Mouse (Mus musculus): Measurements from ENCODE around the gene Rgs2. TPM values are rescaled to one million over a fixed set of nuclear protein-coding genes. Genes with fewer than 3 reads are reported as not detected.

The Rgs2 gene
- 38.2 TPM for polyA plus RNA-seq (2014; fragmentation: Illumina TruSeq; extraction: RNeasy Lipid Tissue Mini Kit (QIAGEN cat#74804); ENCODE audit: insufficient read depth, low read depth, low replicate concordance)

GRCm38 (mm10) chr1:144003904-144004740 lies at the start of gene Rgs2:
Gene Rgs2, minus strand, starts transcription at chr1:144004161.

Other genes starting within 250 kb of the Rgs2 start
- gene Trove2, start 227.1 kb downstream of the Rgs2 start, polyA plus RNA-seq (2014; fragmentation: Illumina TruSeq; extraction: RNeasy Lipid Tissue Mini Kit (QIAGEN cat#74804); ENCODE audit: insufficient read depth, low read depth, low replicate concordance), result 8.9 TPM
- gene Uchl5, start 226.9 kb downstream of the Rgs2 start, polyA plus RNA-seq (2014; fragmentation: Illumina TruSeq; extraction: RNeasy Lipid Tissue Mini Kit (QIAGEN cat#74804); ENCODE audit: insufficient read depth, low read depth, low replicate concordance), result 15.1 TPM
- gene Rgs13, start 173.2 kb upstream of the Rgs2 start, polyA plus RNA-seq (2014; fragmentation: Illumina TruSeq; extraction: RNeasy Lipid Tissue Mini Kit (QIAGEN cat#74804); ENCODE audit: insufficient read depth, low read depth, low replicate concordance), result 0.21 TPM
- gene Rgs1, start 245.1 kb upstream of the Rgs2 start, polyA plus RNA-seq (2014; fragmentation: Illumina TruSeq; extraction: RNeasy Lipid Tissue Mini Kit (QIAGEN cat#74804); ENCODE audit: insufficient read depth, low read depth, low replicate concordance), result 4.6 TPM

Data from lung, adult 10 weeks (tissue).